Mouse (Mus musculus): ENCODE measurements around the gene Tep1.

- no peak for TF ChIP-seq POLR2A (IDR thresholded peaks at IDR 0.05; ENCODE audit: control insufficient read depth, low read depth, low read length)
- no peak for TF ChIP-seq CTCF (IDR thresholded peaks at IDR 0.05; ENCODE audit: control insufficient read depth, insufficient read depth, insufficient replicate concordance, low read depth, low read length)
These were observed 82.2 kb downstream of the Tep1 start for GRCm38 (mm10) chr14:50788157-50788556.
